Mouse (Mus musculus) G1E-ER4 (cell line): ENCODE results near the gene Eed. TPM values are rescaled to one million over a fixed set of nuclear protein-coding genes. Genes with fewer than 3 reads are reported as not detected.

Source experiments
- GATA1 ChIP-seq: IDR thresholded peaks from one replicate; pipeline ENCODE4 v1.8.0; 2012; ENCODE audit warnings: low read length, inconsistent platforms
- polyA plus RNA-seq: library from polyadenylated mRNA; stranded (reverse); fragments of >175 nt; gene quantifications from 2 replicates; pipeline ENCODE4 v1.2.3, GENCODE M21; 2012

Eed gene
- polyA plus RNA-seq, 1 experiment, result 226 TPM

DNA sequence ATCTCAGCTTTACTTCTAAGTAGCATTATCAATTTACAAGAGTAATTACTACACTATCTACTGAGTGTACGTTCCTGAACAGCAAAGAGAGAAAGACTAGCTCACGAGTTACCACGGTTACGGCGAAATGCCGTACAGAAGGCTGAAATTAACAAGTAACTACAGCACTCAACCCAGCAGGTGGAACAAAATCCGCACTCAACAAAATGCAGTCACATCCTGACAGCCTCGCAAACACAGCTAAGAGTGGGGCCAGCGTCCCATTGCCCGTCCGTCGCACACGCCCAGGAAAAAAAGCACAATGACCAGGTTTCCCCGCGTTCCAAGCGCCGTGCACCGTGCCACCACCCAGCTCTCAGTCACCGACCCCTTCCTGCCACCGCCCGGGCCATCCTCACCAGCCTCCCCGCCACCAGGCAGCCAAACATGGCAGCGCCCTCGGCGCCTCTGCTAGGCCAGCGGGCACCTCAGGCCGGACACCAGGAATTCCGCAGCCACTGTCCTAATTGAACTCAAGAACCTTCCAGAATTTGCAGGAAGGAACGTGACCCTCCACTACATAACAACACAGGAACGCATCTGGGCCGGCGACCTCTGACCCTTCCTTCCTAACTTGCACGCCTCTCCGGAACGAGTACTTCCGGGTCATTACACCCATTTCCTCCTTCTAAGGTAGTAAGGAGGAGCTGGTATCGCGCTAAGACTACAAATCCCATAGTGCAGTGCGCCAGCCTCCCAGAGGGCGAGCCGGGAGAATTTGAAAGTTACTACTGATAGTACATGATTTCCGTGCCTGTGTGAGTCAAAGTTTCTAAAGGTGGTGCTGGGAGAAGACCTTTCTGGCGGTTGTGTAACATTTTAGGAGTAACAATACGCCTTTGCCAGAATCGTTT is 40.0 kb downstream of the Eed start, which contains the start of gene Hikeshi:
Hikeshi (minus strand) TSS at position 634 of the 893 bp plus-strand sequence.
- no peak for TF ChIP-seq GATA1

DNA sequence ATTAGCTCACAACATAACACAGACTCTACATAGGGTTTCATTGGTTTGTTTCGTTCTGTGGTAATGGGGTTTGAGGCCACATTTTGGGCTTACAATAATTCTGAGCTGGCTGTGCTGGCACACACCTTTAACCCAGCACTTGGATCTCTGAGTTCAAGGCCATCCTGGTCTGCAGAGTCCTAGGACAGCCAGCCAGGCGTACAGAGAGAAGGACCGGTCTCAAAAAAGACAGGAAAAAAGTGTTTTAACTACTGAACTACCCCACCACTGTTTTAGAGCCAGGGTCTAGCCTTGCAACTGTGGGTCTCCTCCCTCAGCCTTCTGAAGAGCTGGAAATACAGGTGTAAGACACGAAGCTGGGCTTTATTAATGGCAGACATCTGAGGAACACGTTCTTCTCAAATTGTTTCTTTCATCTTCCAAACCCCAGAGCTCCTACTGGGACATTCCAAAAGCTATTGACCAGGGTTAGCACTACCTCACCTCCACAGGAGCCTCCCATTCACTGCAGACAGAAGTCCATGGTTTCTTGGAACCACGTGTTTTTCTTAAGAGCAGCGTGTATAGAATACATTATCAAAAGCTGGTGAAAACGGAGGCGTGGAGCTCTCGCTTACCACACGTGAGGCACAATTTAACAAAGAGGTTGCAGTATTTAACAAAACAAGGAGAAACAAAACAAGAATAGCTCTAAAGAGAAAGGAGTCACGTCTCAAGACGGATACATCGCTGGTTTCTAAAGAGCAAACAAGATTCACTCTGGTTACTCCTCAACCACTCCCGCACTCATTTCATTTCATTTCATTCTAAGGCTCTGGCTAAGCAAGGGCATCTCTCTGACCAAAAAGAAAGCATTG is 41.1 kb downstream of the Eed start:
- TF ChIP-seq GATA1, result no peak

DNA sequence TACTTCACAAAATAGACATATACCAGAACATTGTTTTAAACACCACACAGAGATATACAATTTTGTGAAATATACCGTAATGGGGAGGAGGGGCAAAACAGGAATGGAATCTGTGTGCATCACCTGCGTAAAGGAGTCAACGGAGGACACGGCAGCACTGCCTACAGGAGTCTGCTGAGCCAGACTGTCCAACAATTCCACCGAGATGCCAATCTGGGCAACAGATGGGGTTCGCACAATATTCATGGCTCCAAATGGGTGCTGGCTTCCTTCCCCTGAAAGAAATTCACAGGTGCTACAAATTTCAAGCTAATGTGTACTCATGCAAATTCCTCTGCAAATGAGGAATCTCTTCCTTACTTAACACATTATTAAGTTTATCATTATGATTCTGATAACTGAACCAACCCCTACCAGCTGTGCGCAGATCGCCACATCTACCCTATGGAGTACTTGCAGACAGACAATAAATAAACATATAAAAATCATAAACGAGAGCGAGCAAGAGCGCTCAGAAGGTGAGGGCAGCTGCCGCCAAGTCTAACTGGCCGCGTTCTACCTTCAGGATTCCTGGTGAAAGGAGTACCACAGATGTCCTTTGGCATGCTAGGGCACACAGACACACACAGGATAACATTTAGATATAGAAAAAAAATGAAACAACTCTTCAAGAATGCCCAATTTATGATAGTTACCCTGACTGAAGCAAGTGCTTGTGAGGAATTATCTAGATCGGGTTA is 57.2 kb downstream of the Eed start:
- TF ChIP-seq GATA1, result no peak

DNA sequence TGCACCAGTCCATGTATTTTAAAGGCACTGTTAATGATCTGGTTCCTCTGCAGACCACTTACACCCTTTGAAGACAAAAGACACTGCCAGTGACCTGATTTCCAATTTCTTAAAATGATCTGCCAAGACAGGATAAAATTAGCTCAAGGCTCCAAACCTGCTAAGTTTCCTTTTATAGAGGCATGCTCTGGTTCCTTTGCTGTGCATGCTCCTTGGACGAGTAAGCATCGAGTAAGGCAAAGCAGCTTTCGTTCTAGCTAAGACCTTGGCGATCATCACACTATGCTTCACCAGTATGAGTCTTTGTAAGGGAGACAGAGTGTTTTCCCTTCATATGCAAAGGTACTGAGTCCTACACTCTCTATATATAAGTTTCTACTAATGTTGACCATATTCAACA is 63.0 kb downstream of the Eed start:
- TF ChIP-seq GATA1, result no peak

DNA sequence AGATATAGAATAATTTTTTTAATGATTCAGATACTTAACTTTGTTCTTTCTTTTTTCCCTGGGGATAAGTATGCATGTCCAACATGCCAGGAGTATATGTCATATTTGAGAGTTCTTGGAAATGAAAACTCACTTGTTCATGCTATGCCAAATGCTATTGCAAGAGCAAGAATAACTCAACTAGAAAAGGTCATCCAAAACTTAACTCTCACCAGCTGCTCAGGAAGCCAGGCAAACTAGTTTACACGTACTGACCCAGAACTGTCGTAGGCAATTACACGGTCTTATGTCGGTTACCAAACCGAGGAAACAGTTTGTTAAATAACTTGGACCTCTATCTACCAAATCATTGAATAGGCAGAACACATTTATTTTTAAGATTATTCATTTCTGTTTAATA is 64.1 kb downstream of the Eed start:
- TF ChIP-seq GATA1, result no peak

DNA sequence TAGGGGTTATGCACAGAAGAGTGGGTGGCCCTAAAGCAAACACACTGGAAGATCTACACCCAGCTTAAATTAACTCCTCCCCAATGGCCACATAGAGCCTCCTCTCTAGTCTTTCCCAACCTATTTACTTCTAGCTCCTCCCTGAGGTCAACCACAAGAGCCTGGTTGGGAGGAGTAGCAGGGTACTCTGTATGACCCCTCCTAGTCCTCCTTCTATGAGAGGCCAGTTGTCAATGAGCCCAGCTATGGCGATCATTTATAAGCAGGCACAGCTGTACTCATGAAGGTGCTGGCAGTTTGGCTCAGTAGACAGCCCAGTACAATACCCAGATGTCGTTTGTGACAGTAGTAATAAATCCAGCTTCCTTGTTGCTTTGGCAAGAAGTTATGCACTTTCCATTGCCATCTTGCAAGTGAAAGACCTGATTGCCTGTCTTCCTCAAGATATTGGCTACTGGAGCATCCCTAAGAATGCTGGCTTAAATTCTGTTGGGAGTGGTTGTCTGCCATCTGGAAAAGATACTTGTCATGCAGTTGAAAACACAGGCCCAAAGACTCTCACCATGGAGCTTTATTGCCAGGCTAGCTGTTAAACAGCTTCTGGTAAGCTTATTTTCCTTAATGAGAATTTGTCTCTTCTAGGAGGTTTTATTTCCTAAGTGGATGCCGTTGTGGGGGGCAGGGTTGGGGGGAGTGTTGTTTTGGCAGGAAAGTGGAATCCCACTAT is 67.2 kb downstream of the Eed start:
- no peak for TF ChIP-seq GATA1

DNA sequence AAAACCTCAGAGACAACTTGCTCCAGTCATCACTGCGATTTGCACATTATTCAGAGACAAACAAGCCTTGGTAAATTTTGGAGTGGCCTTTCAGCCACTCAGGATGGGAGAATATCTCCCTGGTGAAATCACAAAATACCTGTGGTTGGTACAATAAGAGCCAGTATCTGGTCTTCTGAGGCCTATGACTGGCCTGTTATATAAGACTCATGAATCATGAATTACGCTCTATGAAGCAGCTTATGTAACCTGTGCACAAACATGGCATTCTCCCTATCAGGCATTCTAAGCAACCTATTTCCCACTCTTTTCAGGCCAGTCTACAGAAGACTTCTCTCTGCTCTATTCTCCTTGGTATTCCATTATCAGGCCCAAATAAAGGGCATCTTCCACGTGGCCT is 68.4 kb downstream of the Eed start:
- no peak for TF ChIP-seq GATA1

DNA sequence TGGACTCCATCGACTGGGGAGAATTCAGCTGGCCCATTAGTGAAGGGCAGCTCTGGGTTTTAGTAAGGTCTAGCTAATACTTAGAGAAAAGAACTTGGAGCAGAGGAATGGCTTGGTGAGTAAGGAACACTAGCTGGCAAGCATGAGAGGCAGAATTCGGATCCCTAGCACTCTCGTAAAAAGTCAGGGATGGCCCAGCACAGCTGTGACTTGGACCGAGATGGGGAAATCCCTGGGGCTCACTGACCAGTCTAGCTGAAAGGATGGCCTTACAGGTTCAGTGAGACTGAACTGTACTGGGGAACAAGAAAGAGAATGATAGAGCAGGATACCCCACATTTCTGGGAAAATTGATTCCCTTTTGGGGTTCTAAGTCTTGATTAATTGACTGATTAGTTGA is 71.1 kb downstream of the Eed start:
- no peak for TF ChIP-seq GATA1

DNA sequence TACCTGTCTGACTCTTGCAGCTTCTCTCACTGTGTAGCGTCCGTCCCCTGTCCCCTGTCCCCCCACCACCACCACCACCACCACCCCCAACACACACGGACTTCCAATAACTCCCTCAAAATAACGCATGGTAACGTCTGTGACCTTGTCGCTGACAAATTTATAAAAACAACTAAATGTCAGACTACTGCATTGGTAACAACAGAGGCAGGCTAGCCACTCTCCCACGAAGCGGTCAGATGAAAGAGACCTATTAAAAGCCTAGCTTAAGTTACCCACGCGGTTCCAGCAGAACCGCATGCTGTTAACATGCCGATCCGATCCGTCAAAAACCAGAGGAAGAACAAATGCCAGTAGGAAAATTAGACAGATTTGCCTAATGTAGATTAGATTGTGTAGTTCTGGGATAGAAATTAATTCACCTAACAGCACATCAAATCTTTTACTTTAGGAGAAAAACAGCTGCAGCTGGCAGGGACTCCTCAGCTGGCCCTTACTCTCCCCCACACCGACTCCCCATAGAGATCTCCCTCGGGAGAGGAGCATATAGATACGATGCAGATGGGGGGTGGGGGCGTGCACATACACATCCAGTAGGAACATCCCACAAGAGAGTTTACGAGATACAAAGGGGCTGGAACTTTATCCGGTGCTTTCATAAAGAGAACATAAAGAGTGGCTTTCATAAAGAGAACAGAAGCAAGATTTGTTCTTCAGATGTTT is 71.7 kb downstream of the Eed start:
- no peak for TF ChIP-seq GATA1

DNA sequence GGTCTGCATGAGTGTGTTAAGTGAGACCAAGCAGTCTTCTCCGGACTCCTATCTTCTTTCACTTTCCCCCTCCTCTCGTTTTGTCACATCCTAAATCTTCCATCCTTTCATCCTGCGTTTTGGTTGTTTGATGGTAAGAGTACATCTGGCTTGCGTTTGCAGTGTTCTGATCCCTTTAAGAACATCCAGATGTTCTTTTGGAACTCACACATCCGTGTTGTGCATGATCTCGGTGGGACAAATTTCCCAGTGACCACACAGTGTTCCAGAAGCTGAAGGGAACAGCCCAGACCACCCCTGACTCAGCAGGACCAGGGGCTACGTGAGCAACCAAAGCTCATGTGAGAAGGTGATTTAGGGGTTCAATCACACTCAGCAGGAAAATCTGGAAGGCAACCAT is 72.4 kb downstream of the Eed start:
- TF ChIP-seq GATA1, result no peak

DNA sequence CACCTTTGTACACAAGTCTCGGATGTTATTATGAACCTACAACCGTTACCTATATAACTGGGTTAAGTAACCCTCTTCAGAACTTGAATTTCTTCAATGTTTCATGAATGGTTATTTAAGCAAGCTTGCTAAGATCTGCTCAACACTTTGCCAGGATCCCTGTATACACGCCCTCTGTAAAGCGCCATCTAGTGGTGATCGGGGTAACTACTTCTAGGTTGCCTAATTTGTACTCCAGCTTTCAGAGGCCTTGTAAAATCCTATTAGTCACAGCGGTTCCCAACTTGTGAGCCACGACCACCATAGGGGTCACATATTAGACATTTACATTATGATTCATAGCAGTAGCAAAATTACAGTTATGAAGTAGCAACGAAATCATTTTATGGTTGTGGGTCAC is 72.8 kb downstream of the Eed start:
- no peak for TF ChIP-seq GATA1

Other genes starting within 250 kb of the Eed start
- gene Ccdc81, start 77.4 kb downstream of the Eed start, polyA plus RNA-seq, result not detected in 2 replicates
- gene Hikeshi, start 39.8 kb downstream of the Eed start, polyA plus RNA-seq, result 51.8 and 75.3 TPM in 2 replicates
- 130 and 146 TPM in 2 replicates for gene Picalm, start 149.2 kb upstream of the Eed start, polyA plus RNA-seq